Mouse (Mus musculus) common myeloid progenitor, adult 5-6 weeks (primary cell): ENCODE data around the gene Gm37240. TPM values are rescaled to one million over a fixed set of nuclear protein-coding genes. Genes with fewer than 3 reads are reported as not detected.

ENCODE experiments used
- ATAC-seq: replicated peaks from 2 replicates; pipeline ENCODE4 v1.8.0; 2016; ENCODE audit warnings: low read depth, mild to moderate bottlenecking, moderate TSS enrichment, inconsistent platforms; ENCODE audit not compliant: poor library complexity, severe bottlenecking
- total RNA-seq: library from RNA; stranded (forward); fragments of 200-1000, 187-1606 nt; gene quantifications from 2 replicates; pipeline ENCODE4 v1.2.3, GENCODE M21; 2017

Gene Gm37240
- total RNA-seq, 1 experiment from 2014 or later, result not detected

GRCm38 (mm10) chr3:84848798-84849197 lies 1038.5 kb downstream of the Gm37240 start:
- ATAC-seq, result peak; percentile 95

GRCm38 (mm10) chr3:84843594-84843993 lies 1043.7 kb downstream of the Gm37240 start:
- peak; percentile 60 for ATAC-seq

- ATAC-seq, result peak; percentile 92
These were observed 1044.5 kb downstream of the Gm37240 start for GRCm38 (mm10) chr3:84842793-84843192.

GRCm38 (mm10) chr3:84841271-84841670 lies 1046.0 kb downstream of the Gm37240 start:
- ATAC-seq, result no peak

GRCm38 (mm10) chr3:84839499-84839898 lies 1047.8 kb downstream of the Gm37240 start:
- no peak for ATAC-seq

- ATAC-seq, result no peak; the same call in 1 of the 2 replicates
These were observed 1049.3 kb downstream of the Gm37240 start for GRCm38 (mm10) chr3:84837984-84838383.

- ATAC-seq, result no peak
These were observed 1051.3 kb downstream of the Gm37240 start for GRCm38 (mm10) chr3:84836029-84836428.

- no peak for ATAC-seq
These were observed 1058.0 kb downstream of the Gm37240 start for GRCm38 (mm10) chr3:84829366-84829765.

GRCm38 (mm10) chr3:84827617-84828016 lies 1059.7 kb downstream of the Gm37240 start:
- peak; percentile 76 for ATAC-seq

- no peak for ATAC-seq
These were observed 1060.4 kb downstream of the Gm37240 start for GRCm38 (mm10) chr3:84826938-84827337.

- no peak; the same call in 1 of the 2 replicates for ATAC-seq
These were observed 1060.9 kb downstream of the Gm37240 start for GRCm38 (mm10) chr3:84826405-84826804.

GRCm38 (mm10) chr3:84825990-84826389 lies 1061.3 kb downstream of the Gm37240 start:
- ATAC-seq, result no peak

- ATAC-seq, result no peak
These were observed 1066.6 kb downstream of the Gm37240 start for GRCm38 (mm10) chr3:84820654-84821201.

GRCm38 (mm10) chr3:84816951-84817350 lies 1070.4 kb downstream of the Gm37240 start:
- no peak for ATAC-seq

- peak; percentile 53 for ATAC-seq
These were observed 1071.9 kb downstream of the Gm37240 start for GRCm38 (mm10) chr3:84815461-84815860.

- no peak for ATAC-seq
These were observed 1072.4 kb downstream of the Gm37240 start, which contains the start of gene Fbxw7 for GRCm38 (mm10) chr3:84814762-84815381. TSS of gene Fbxw7 (plus strand) at chr3:84815268.

- ATAC-seq, result peak; percentile 92
These were observed 1073.1 kb downstream of the Gm37240 start for GRCm38 (mm10) chr3:84814157-84814761.

GRCm38 (mm10) chr3:84813436-84814156 lies 1073.7 kb downstream of the Gm37240 start:
- ATAC-seq, result peak; percentile 6

GRCm38 (mm10) chr3:84810803-84811202 lies 1076.5 kb downstream of the Gm37240 start:
- ATAC-seq, result no peak

- ATAC-seq, result no peak
These were observed 1078.4 kb downstream of the Gm37240 start for GRCm38 (mm10) chr3:84808906-84809305.

GRCm38 (mm10) chr3:84807826-84808225 lies 1079.5 kb downstream of the Gm37240 start:
- ATAC-seq, result no peak
